Mouse (Mus musculus): ENCODE data around the gene Ctu1.

DNA sequence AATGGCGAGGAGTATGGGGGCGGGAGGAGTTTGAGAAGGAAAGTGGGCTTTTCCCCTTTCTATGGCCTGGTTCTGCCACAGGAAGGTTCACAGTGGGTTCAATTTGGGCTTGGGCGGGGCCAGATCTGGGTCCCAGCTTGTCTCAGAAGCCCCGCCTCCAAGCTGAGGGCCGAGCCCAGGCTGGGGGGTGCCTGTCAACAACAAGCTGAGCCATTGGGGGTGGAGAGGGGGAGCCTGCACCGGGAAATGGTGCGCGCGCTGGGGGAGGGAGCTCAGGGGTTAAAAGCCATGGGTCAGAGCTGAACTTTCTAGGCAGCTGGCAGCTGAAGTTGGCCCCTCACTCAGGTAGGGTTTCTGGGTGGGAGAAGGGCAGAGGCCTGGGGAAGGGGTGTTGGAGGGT, 41.1 kb downstream of the Ctu1 start:
- TF ChIP-seq CTCF (IDR thresholded peaks at IDR 0.05; ENCODE audit: low read depth) (no peak), EP300 (IDR thresholded peaks at IDR 0.05; ENCODE audit: low read depth) (no peak)
